Mouse (Mus musculus) thymus, postnatal 25 days (tissue): ENCODE measurements around the gene Colgalt2.

Source experiments
- DNase-seq: peaks from one replicate; pipeline ENCODE4 v3.0.0; 2022

The Colgalt2 gene

GRCm38 (mm10) chr1:152496831-152497230 is 97.2 kb downstream of the Colgalt2 start:
- no peak for DNase-seq

GRCm38 (mm10) chr1:152497581-152497980 is 98.0 kb downstream of the Colgalt2 start:
- DNase-seq: no peak

- no peak for DNase-seq
Observed at GRCm38 (mm10) chr1:152499802-152500201, 100.2 kb downstream of the Colgalt2 start.

GRCm38 (mm10) chr1:152506175-152506574 is 106.5 kb downstream of the Colgalt2 start:
- no peak for DNase-seq

GRCm38 (mm10) chr1:152506726-152507125 is 107.1 kb downstream of the Colgalt2 start:
- no peak for DNase-seq

- DNase-seq: no peak
Observed at GRCm38 (mm10) chr1:152508481-152509220, 109.0 kb downstream of the Colgalt2 start.

GRCm38 (mm10) chr1:152511237-152511636 is 111.6 kb downstream of the Colgalt2 start:
- peak; percentile 20 for DNase-seq

- no peak for DNase-seq
Observed at GRCm38 (mm10) chr1:152514256-152514655, 114.6 kb downstream of the Colgalt2 start.

- DNase-seq: no peak
Observed at GRCm38 (mm10) chr1:152517057-152517570, 117.5 kb downstream of the Colgalt2 start.

- DNase-seq: no peak
Observed at GRCm38 (mm10) chr1:152518971-152519370, 119.3 kb downstream of the Colgalt2 start.

- DNase-seq: peak; percentile 64
Observed at GRCm38 (mm10) chr1:152520798-152521575, 121.4 kb downstream of the Colgalt2 start.

GRCm38 (mm10) chr1:152522226-152522625 is 122.6 kb downstream of the Colgalt2 start:
- DNase-seq: no peak

- DNase-seq: no peak
Observed at GRCm38 (mm10) chr1:152523292-152523691, 123.7 kb downstream of the Colgalt2 start.

- DNase-seq: no peak
Observed at GRCm38 (mm10) chr1:152524098-152524892, 124.7 kb downstream of the Colgalt2 start.

- peak; percentile 71 for DNase-seq
Observed at GRCm38 (mm10) chr1:152524987-152525648, 125.5 kb downstream of the Colgalt2 start.

- DNase-seq: no peak
Observed at GRCm38 (mm10) chr1:152526154-152526553, 126.5 kb downstream of the Colgalt2 start.

- no peak for DNase-seq
Observed at GRCm38 (mm10) chr1:152528214-152528613, 128.6 kb downstream of the Colgalt2 start.

GRCm38 (mm10) chr1:152528778-152529177 is 129.1 kb downstream of the Colgalt2 start:
- DNase-seq: no peak

GRCm38 (mm10) chr1:152531498-152531897 is 131.9 kb downstream of the Colgalt2 start:
- DNase-seq: no peak

GRCm38 (mm10) chr1:152534531-152534930 is 134.9 kb downstream of the Colgalt2 start:
- no peak for DNase-seq

- DNase-seq: no peak
Observed at GRCm38 (mm10) chr1:152536416-152537018, 136.9 kb downstream of the Colgalt2 start.

- DNase-seq: no peak
Observed at GRCm38 (mm10) chr1:152537186-152537585, 137.6 kb downstream of the Colgalt2 start.
